Mouse (Mus musculus) embryonic facial prominence, embryonic 14.5 days (tissue): ENCODE results near the gene Pax7. TPM values are rescaled to one million over a fixed set of nuclear protein-coding genes. Genes with fewer than 3 reads are reported as not detected.

ENCODE experiments used
- ATAC-seq: fragments of 200-750 bp; cut with Nextera tagmentation; 2 replicates; pipeline ENCODE4 v1.8.0; 2017; ENCODE audit warnings: low read depth, moderate number of reproducible peaks, moderate TSS enrichment
- DNase-seq: peaks from one replicate; pipeline ENCODE4 v3.0.0-alpha.2; 2015; ENCODE audit warnings: low spot score
- H3K27ac ChIP-seq: fragments of 300-500 bp; sonication (generic); replicated peaks from 2 replicates; pipeline ENCODE4 v1.5.1; 2014; ENCODE audit warnings: low read depth, mild to moderate bottlenecking, low read length, moderate library complexity
- H3K27me3 ChIP-seq: fragments of 300-500 bp; sonication (generic); replicated peaks from 2 replicates; pipeline ENCODE4 v1.6.1; 2014; ENCODE audit warnings: low read length; ENCODE audit not compliant: control insufficient read depth, insufficient read depth
- H3K36me3 ChIP-seq: fragments of 300-500 bp; sonication (generic); 2 replicates; pipeline ENCODE4 v1.6.1; 2014; ENCODE audit warnings: low read length, mixed read lengths; ENCODE audit not compliant: control insufficient read depth, insufficient read depth
- H3K4me1 ChIP-seq: fragments of 300-500 bp; sonication (generic); 2 replicates; pipeline ENCODE4 v1.6.1; 2014; ENCODE audit warnings: antibody characterized with exemption, low read length; ENCODE audit not compliant: control insufficient read depth, insufficient read depth
- H3K4me2 ChIP-seq: fragments of 300-500 bp; sonication (generic); 2 replicates; pipeline ENCODE4 v1.6.1; 2014; ENCODE audit warnings: low read depth, mild to moderate bottlenecking, low read length, moderate library complexity, mixed read lengths
- H3K4me3 ChIP-seq: fragments of 300-500 bp; sonication (generic); 2 replicates; pipeline ENCODE4 v1.5.1; 2014; ENCODE audit warnings: low read depth, mild to moderate bottlenecking, low read length
- H3K9ac ChIP-seq: fragments of 300-500 bp; sonication (generic); 2 replicates; pipeline ENCODE4 v1.6.1; 2014; ENCODE audit warnings: low read depth, mild to moderate bottlenecking, low read length, moderate library complexity, mixed read lengths
- H3K9me3 ChIP-seq: fragments of 300-500 bp; sonication (generic); 2 replicates; pipeline ENCODE4 v1.6.1; 2016; ENCODE audit warnings: low read length; ENCODE audit not compliant: control insufficient read depth
- WGBS: fragments of 180-500 bp; shearing (Covaris S2); extraction: QIAGEN DNeasy Blood & Tissue Kit; methylation state at CpG from one replicate; pipeline ENCODE4 v1.1.7; 2014; 5-methylcytosine and 5-hydroxymethylcytosine counted together
- polyA plus RNA-seq: library from polyadenylated mRNA; unstranded; fragments of >200 nt; fragmentation: Nextera tagmentation; extraction: Ambion mirVana; gene quantifications from 2 replicates; pipeline ENCODE4 v1.2.1, GENCODE M21; 2014

The Pax7 gene
- polyA plus RNA-seq, 1 experiment from 2014 or later, result 2.6 TPM

- DNase-seq, result peak; percentile 53
- peak overlapping the region; percentile 38 for H3K4me2 ChIP-seq
- peak overlapping the region; percentile 8; the same call in 1 of the 2 replicates for H3K4me3 ChIP-seq
These were observed 19.1 kb upstream of the Pax7 start for GRCm38 (mm10) chr4:139852219-139853035.

GRCm38 (mm10) chr4:139851387-139851786, 18.1 kb upstream of the Pax7 start:
- peaks cover 5% of the 10 kb centered on the region; the same call in 1 of the 2 replicates for H3K4me1 ChIP-seq
- peaks cover 76% of the 10 kb centered on the region for H3K27me3 ChIP-seq
- no peaks in the 10 kb centered on the region for H3K9me3 ChIP-seq
- no peak overlapping the region for H3K9ac ChIP-seq
- no peak overlapping the region for H3K4me2 ChIP-seq
- DNase-seq (no peak), ATAC-seq (no peak)
- H3K4me3 ChIP-seq, result no peak overlapping the region
- H3K27ac ChIP-seq, result no peak overlapping the region
- WGBS, result 11% methylated on average over 14 of the region's 15 CpGs
- H3K36me3 ChIP-seq, result no peaks in the 10 kb centered on the region

More at GRCm38 (mm10) chr4:139852219-139853035, 19.1 kb upstream of the Pax7 start:
- Histone ChIP-seq H3K27ac (no peak overlapping the region), H3K9ac (no peak overlapping the region), H3K9me3 (no peaks in the 10 kb centered on the region), H3K4me1 (peaks cover 5% of the 10 kb centered on the region; the same call in 1 of the 2 replicates), H3K36me3 (no peaks in the 10 kb centered on the region), H3K27me3 (peaks cover 78% of the 10 kb centered on the region)
- peak; percentile 60; the same call in 1 of the 2 replicates for ATAC-seq
- 1% methylated on average over 22 of the region's 25 CpGs for WGBS

- Histone ChIP-seq H3K4me1 (peaks cover 5% of the 10 kb centered on the region; the same call in 1 of the 2 replicates), H3K27me3 (peaks cover 76% of the 10 kb centered on the region), H3K9me3 (no peaks in the 10 kb centered on the region), H3K9ac (no peak overlapping the region), H3K4me2 (no peak overlapping the region), H3K4me3 (no peak overlapping the region), H3K27ac (no peak overlapping the region), H3K36me3 (no peaks in the 10 kb centered on the region)
- no peak for DNase-seq
- no peak for ATAC-seq
- 13% methylated on average over 7 of the region's 8 CpGs for WGBS
These were observed 17.3 kb upstream of the Pax7 start for GRCm38 (mm10) chr4:139850547-139851170.

- no peak overlapping the region for H3K4me3 ChIP-seq
- H3K4me1 ChIP-seq, result no peaks in the 10 kb centered on the region
- no peak overlapping the region for H3K9ac ChIP-seq
- H3K27ac ChIP-seq, result no peak overlapping the region
- H3K27me3 ChIP-seq, result peaks cover 33% of the 10 kb centered on the region
- H3K36me3 ChIP-seq, result no peaks in the 10 kb centered on the region
- no peak for DNase-seq
- no peak for ATAC-seq
- H3K9me3 ChIP-seq, result no peaks in the 10 kb centered on the region
- H3K4me2 ChIP-seq, result no peak overlapping the region
- WGBS, result 21% methylated on average over 7 of the region's 7 CpGs
These were observed 10.1 kb upstream of the Pax7 start for GRCm38 (mm10) chr4:139843456-139843855.

- Histone ChIP-seq H3K4me2 (no peak overlapping the region), H3K9me3 (no peaks in the 10 kb centered on the region), H3K4me1 (no peaks in the 10 kb centered on the region), H3K36me3 (no peaks in the 10 kb centered on the region), H3K27me3 (peaks cover 33% of the 10 kb centered on the region), H3K9ac (no peak overlapping the region), H3K4me3 (no peak overlapping the region), H3K27ac (no peak overlapping the region)
- ATAC-seq (no peak), DNase-seq (no peak)
- 76% methylated on average over 7 of the region's 7 CpGs for WGBS
These were observed 9.6 kb upstream of the Pax7 start for GRCm38 (mm10) chr4:139842919-139843318.

- ATAC-seq, result no peak
- no peak overlapping the region for H3K27ac ChIP-seq
- no peaks in the 10 kb centered on the region for H3K4me1 ChIP-seq
- no peak overlapping the region for H3K9ac ChIP-seq
- no peak overlapping the region for H3K4me2 ChIP-seq
- no peak for DNase-seq
- no peaks in the 10 kb centered on the region for H3K9me3 ChIP-seq
- H3K36me3 ChIP-seq, result no peaks in the 10 kb centered on the region
- H3K4me3 ChIP-seq, result no peak overlapping the region
- WGBS, result 42% methylated on average over 9 of the region's 9 CpGs
- H3K27me3 ChIP-seq, result peaks cover 52% of the 10 kb centered on the region
These were observed 7.7 kb upstream of the Pax7 start for GRCm38 (mm10) chr4:139840939-139841500.

- no peaks in the 10 kb centered on the region for H3K36me3 ChIP-seq
- ATAC-seq, result no peak
- no peak overlapping the region for H3K4me2 ChIP-seq
- H3K4me1 ChIP-seq, result no peaks in the 10 kb centered on the region
- H3K27ac ChIP-seq, result no peak overlapping the region
- 70% methylated on average over 4 of the region's 4 CpGs for WGBS
- no peak overlapping the region for H3K4me3 ChIP-seq
- H3K27me3 ChIP-seq, result peaks cover 58% of the 10 kb centered on the region
- no peaks in the 10 kb centered on the region for H3K9me3 ChIP-seq
- DNase-seq, result no peak
- H3K9ac ChIP-seq, result no peak overlapping the region
These were observed 7.1 kb upstream of the Pax7 start for GRCm38 (mm10) chr4:139840442-139840841.

- DNase-seq (no peak), ATAC-seq (no peak)
- Histone ChIP-seq H3K9me3 (no peaks in the 10 kb centered on the region), H3K36me3 (no peaks in the 10 kb centered on the region), H3K4me2 (no peak overlapping the region), H3K27me3 (peaks cover 85% of the 10 kb centered on the region), H3K4me3 (no peak overlapping the region), H3K9ac (no peak overlapping the region), H3K4me1 (no peaks in the 10 kb centered on the region), H3K27ac (no peak overlapping the region)
- 15% methylated on average over 5 of the region's 5 CpGs for WGBS
These were observed 3.4 kb upstream of the Pax7 start for GRCm38 (mm10) chr4:139836681-139837080.
